Mouse (Mus musculus) myocyte (in vitro differentiated cells): ENCODE results near the gene Med15. TPM values are rescaled to one million over a fixed set of nuclear protein-coding genes. Genes with fewer than 3 reads are reported as not detected.
"Not testable (repeated sequence)": the region's sequence is repeated elsewhere in the genome, so short reads cannot be mapped to it uniquely, and the experiment has no call there.

Source experiments
- H3K27me3 ChIP-seq: one replicate; pipeline ENCODE4 v1.6.1; 2011; ENCODE audit not compliant: control insufficient read depth, insufficient read depth, insufficient read length
- H3K36me3 ChIP-seq: one replicate; pipeline ENCODE4 v1.6.1; 2011; ENCODE audit not compliant: control insufficient read depth, insufficient read depth
- H3K4me2 ChIP-seq: one replicate; pipeline ENCODE4 v1.6.1; 2011; ENCODE audit warnings: low read depth, control low read depth
- H3K4me3 ChIP-seq: one replicate; pipeline ENCODE4 v1.5.1; 2011; ENCODE audit warnings: mild to moderate bottlenecking, control low read depth, moderate library complexity
- H3K79me2 ChIP-seq: one replicate; pipeline ENCODE4 v1.6.1; 2011; ENCODE audit not compliant: control insufficient read depth, insufficient read depth
- H3ac ChIP-seq: one replicate; pipeline ENCODE4 v1.6.1; 2011; ENCODE audit not compliant: control insufficient read depth, insufficient read length
- CEBPB ChIP-seq: IDR thresholded peaks from 2 replicates; pipeline ENCODE4 v1.6.1; 2011; ENCODE audit warnings: mild to moderate bottlenecking, moderate library complexity; ENCODE audit not compliant: poor library complexity, insufficient read depth, severe bottlenecking
- E2F4 ChIP-seq: IDR thresholded peaks from one replicate; pipeline ENCODE4 v1.6.1; 2011; ENCODE audit warnings: mild to moderate bottlenecking, control low read depth, moderate library complexity; ENCODE audit not compliant: insufficient read depth
- MAX ChIP-seq: IDR thresholded peaks from one replicate; pipeline ENCODE4 v1.6.1; 2011; ENCODE audit warnings: low read depth, mild to moderate bottlenecking, control low read depth
- MYOD1 ChIP-seq, 3 experiments: IDR thresholded peaks; one replicate each; pipeline ENCODE4 v1.6.1; 2011; ENCODE audit warnings: control low read depth in 2 of 3, low read depth in 2 of 3, mild to moderate bottlenecking in 2 of 3, moderate library complexity in 1 of 3; ENCODE audit not compliant: insufficient read length in 2 of 3, control insufficient read depth in 1 of 3
- MYOG ChIP-seq, 3 experiments: IDR thresholded peaks; one replicate each; pipeline ENCODE4 v1.6.1; 2011; ENCODE audit warnings: control low read depth in 2 of 3, low read depth in 2 of 3, mild to moderate bottlenecking in 2 of 3; ENCODE audit not compliant: insufficient read length in 2 of 3, control insufficient read depth in 1 of 3, insufficient read depth in 1 of 3
- POLR2A ChIP-seq: IDR thresholded peaks from one replicate; pipeline ENCODE4 v1.6.1; 2011; ENCODE audit warnings: low read depth, mild to moderate bottlenecking, control low read depth, moderate library complexity; ENCODE audit not compliant: insufficient read length
- POLR2AphosphoS2 ChIP-seq: IDR thresholded peaks from one replicate; pipeline ENCODE4 v1.6.1; 2011; ENCODE audit warnings: low read depth, control low read depth; ENCODE audit not compliant: insufficient read length
- REST ChIP-seq: IDR thresholded peaks from one replicate; pipeline ENCODE4 v1.6.1; 2011; ENCODE audit warnings: mild to moderate bottlenecking, control low read depth, moderate library complexity; ENCODE audit not compliant: insufficient read depth, insufficient read length
- SRF ChIP-seq: IDR thresholded peaks from one replicate; pipeline ENCODE4 v1.6.1; 2011; ENCODE audit warnings: low read depth; ENCODE audit not compliant: control insufficient read depth, insufficient read length
- TCF12 ChIP-seq: IDR thresholded peaks from one replicate; pipeline ENCODE4 v1.6.1; 2011; ENCODE audit warnings: mild to moderate bottlenecking, control low read depth; ENCODE audit not compliant: poor library complexity, insufficient read depth, severe bottlenecking
- TCF3 ChIP-seq: IDR thresholded peaks from one replicate; pipeline ENCODE4 v1.6.1; 2011; ENCODE audit warnings: low read depth, control low read depth; ENCODE audit not compliant: insufficient read length
- USF1 ChIP-seq: IDR thresholded peaks from one replicate; pipeline ENCODE4 v1.6.1; 2011; ENCODE audit warnings: low read depth, mild to moderate bottlenecking, control low read depth, moderate library complexity
- polyA plus RNA-seq: library from polyadenylated mRNA; unstranded; fragments of >200 nt; fragmentation: generic; extraction: Trizol; gene quantifications from one replicate; pipeline ENCODE4 v1.2.1, GENCODE M21; 2012; ENCODE audit warnings: missing spikeins

Med15 gene
- polyA plus RNA-seq, 1 experiment, result 42.9 TPM

- no peaks in the 10 kb centered on the region for H3K27me3 ChIP-seq
- H3K79me2 ChIP-seq, result no peaks in the 10 kb centered on the region
- H3K4me2 ChIP-seq, result peak overlapping the region; percentile 29
- H3ac ChIP-seq, result no peak overlapping the region
- no peak overlapping the region for H3K4me3 ChIP-seq
- TF ChIP-seq MAX (no peak), POLR2AphosphoS2 (no peak), TCF12 (peak; percentile 39), CEBPB (0 out of 2 replicates have a peak, but pooled peaks have one; percentile 21), POLR2A (no peak), TCF3 (no peak), SRF (no peak), MYOG (IDR thresholded peaks at IDR 0.05; ENCODE audit: control insufficient read depth in 1 of 3, insufficient read depth in 1 of 3, insufficient read length in 2 of 3, low read depth in 2 of 3) (peak in 1 of 3 experiments; percentile 19), REST (no peak), E2F4 (no peak), MYOD1 (IDR thresholded peaks at IDR 0.05; ENCODE audit: control insufficient read depth in 1 of 3, insufficient read length in 2 of 3, low read depth in 2 of 3) (peak in 2 of 3 experiments; percentile 46 to 50), USF1 (peak; percentile 69)
- no peaks in the 10 kb centered on the region for H3K36me3 ChIP-seq
Observed at GRCm38 (mm10) chr16:17740080-17740479, 7.4 kb upstream of the Med15 start.

GRCm38 (mm10) chr16:17736156-17736555, 3.5 kb upstream of the Med15 start:
- TF ChIP-seq MYOD1 (IDR thresholded peaks at IDR 0.05; ENCODE audit: control insufficient read depth in 1 of 3, insufficient read length in 2 of 3, low read depth in 2 of 3), result peak in 2 of 3 experiments; percentile 20 to 54
- peak in 2 of 3 experiments; percentile 22 to 58 for TF ChIP-seq MYOG (IDR thresholded peaks at IDR 0.05; ENCODE audit: control insufficient read depth in 1 of 3, insufficient read depth in 1 of 3, insufficient read length in 2 of 3, low read depth in 2 of 3)
- no peak for TF ChIP-seq MAX
- no peak overlapping the region for H3ac ChIP-seq
- no peaks in the 10 kb centered on the region for H3K79me2 ChIP-seq
- no peak overlapping the region for H3K4me2 ChIP-seq
- H3K27me3 ChIP-seq, result no peaks in the 10 kb centered on the region
- H3K4me3 ChIP-seq, result no peak overlapping the region
- no peaks in the 10 kb centered on the region for H3K36me3 ChIP-seq

- H3K27me3 ChIP-seq, H3K4me2 ChIP-seq, H3ac ChIP-seq, H3K4me3 ChIP-seq, H3K79me2 ChIP-seq, H3K36me3 ChIP-seq: not testable (repeated sequence)
- TF ChIP-seq MYOG (IDR thresholded peaks at IDR 0.05; ENCODE audit: control insufficient read depth in 1 of 3, insufficient read depth in 1 of 3, insufficient read length in 2 of 3, low read depth in 2 of 3), result peak in 2 of 3 experiments; percentile 60 to 74
- peak in 2 of 3 experiments; percentile 60 to 73 for TF ChIP-seq MYOD1 (IDR thresholded peaks at IDR 0.05; ENCODE audit: control insufficient read depth in 1 of 3, insufficient read length in 2 of 3, low read depth in 2 of 3)
Observed at GRCm38 (mm10) chr16:17734872-17735271, 2.2 kb upstream of the Med15 start.

GRCm38 (mm10) chr16:17733646-17734045, 955 bp upstream of the Med15 start:
- no peak overlapping the region for H3ac ChIP-seq
- H3K79me2 ChIP-seq, result no peaks in the 10 kb centered on the region
- TF ChIP-seq POLR2A (no peak), POLR2AphosphoS2 (no peak), TCF3 (no peak), E2F4 (no peak), REST (no peak), CEBPB (no peak), MYOG (IDR thresholded peaks at IDR 0.05; ENCODE audit: control insufficient read depth in 1 of 3, insufficient read depth in 1 of 3, insufficient read length in 2 of 3, low read depth in 2 of 3) (no peak), USF1 (no peak), TCF12 (no peak), MYOD1 (IDR thresholded peaks at IDR 0.05; ENCODE audit: control insufficient read depth in 1 of 3, insufficient read length in 2 of 3, low read depth in 2 of 3) (no peak), MAX (no peak), SRF (no peak)
- no peak overlapping the region for H3K4me3 ChIP-seq
- H3K4me2 ChIP-seq, result peak overlapping the region; percentile 75
- H3K27me3 ChIP-seq, result no peaks in the 10 kb centered on the region
- no peaks in the 10 kb centered on the region for H3K36me3 ChIP-seq

- TF ChIP-seq TCF3, result no peak
- no peak for TF ChIP-seq MYOG (IDR thresholded peaks at IDR 0.05; ENCODE audit: control insufficient read depth in 1 of 3, insufficient read depth in 1 of 3, insufficient read length in 2 of 3, low read depth in 2 of 3)
- TF ChIP-seq MYOD1 (IDR thresholded peaks at IDR 0.05; ENCODE audit: control insufficient read depth in 1 of 3, insufficient read length in 2 of 3, low read depth in 2 of 3), result no peak
- no peak for TF ChIP-seq E2F4
- no peak for TF ChIP-seq USF1
- TF ChIP-seq REST, result no peak
- no peak for TF ChIP-seq MAX
- no peak for TF ChIP-seq CEBPB
- Histone ChIP-seq H3K4me2 (peak overlapping the region; percentile 89), H3K27me3 (no peaks in the 10 kb centered on the region), H3K36me3 (no peaks in the 10 kb centered on the region), H3K4me3 (no peak overlapping the region), H3K79me2 (no peaks in the 10 kb centered on the region), H3ac (no peak overlapping the region)
Observed at GRCm38 (mm10) chr16:17732431-17732830, 260 bp downstream of the Med15 start.
